Mouse (Mus musculus) C2C12 (cell line): ENCODE measurements around the gene Ankrd63. TPM values are rescaled to one million over a fixed set of nuclear protein-coding genes. Genes with fewer than 3 reads are reported as not detected.

Experiments
- H3K27me3 ChIP-seq: one replicate; pipeline ENCODE4 v1.6.1; 2011; ENCODE audit not compliant: control insufficient read depth, insufficient read depth, insufficient read length
- H3K36me3 ChIP-seq: one replicate; pipeline ENCODE4 v1.6.1; 2011; ENCODE audit not compliant: control insufficient read depth, insufficient read depth
- H3K4me3 ChIP-seq: one replicate; pipeline ENCODE4 v1.5.1; 2011; ENCODE audit warnings: mild to moderate bottlenecking, control low read depth; ENCODE audit not compliant: poor library complexity, insufficient read depth, severe bottlenecking
- H3K79me2 ChIP-seq: one replicate; pipeline ENCODE4 v1.6.1; 2011; ENCODE audit not compliant: control insufficient read depth, insufficient read depth
- H3K79me3 ChIP-seq: one replicate; pipeline ENCODE4 v1.6.1; 2011; ENCODE audit warnings: low read depth, control low read depth
- H3ac ChIP-seq: one replicate; pipeline ENCODE3; 2011; ENCODE audit warnings: low read depth; ENCODE audit not compliant: control insufficient read depth, insufficient read length
- CEBPB ChIP-seq: IDR thresholded peaks from one replicate; pipeline ENCODE4 v1.6.1; 2011; ENCODE audit warnings: low read depth, mild to moderate bottlenecking, control low read depth, moderate library complexity
- CTCF ChIP-seq: IDR thresholded peaks from one replicate; pipeline ENCODE4 v1.5.1; 2011; ENCODE audit not compliant: control insufficient read depth, insufficient read depth, insufficient read length
- FOSL1 ChIP-seq: IDR thresholded peaks from one replicate; pipeline ENCODE4 v1.8.0; 2011; ENCODE audit warnings: mild to moderate bottlenecking, low read length; ENCODE audit not compliant: poor library complexity, insufficient read depth, severe bottlenecking
- MAX ChIP-seq: IDR thresholded peaks from one replicate; pipeline ENCODE4 v1.6.1; 2011; ENCODE audit warnings: mild to moderate bottlenecking, control low read depth
- MYOD1 ChIP-seq: IDR thresholded peaks from one replicate; pipeline ENCODE4 v1.6.1; 2011; ENCODE audit warnings: low read depth; ENCODE audit not compliant: control insufficient read depth, insufficient read length
- MYOG ChIP-seq: IDR thresholded peaks from one replicate; pipeline ENCODE4 v1.6.1; 2011; ENCODE audit not compliant: control insufficient read depth, insufficient read length; ENCODE audit errors: extremely low read depth
- USF1 ChIP-seq: IDR thresholded peaks from one replicate; pipeline ENCODE4 v1.6.1; 2011; ENCODE audit warnings: low read depth, mild to moderate bottlenecking, control low read depth, moderate library complexity
- polyA plus RNA-seq: library from polyadenylated mRNA; unstranded; fragments of >200 nt; fragmentation: generic; extraction: Trizol; gene quantifications from one replicate; pipeline ENCODE4 v1.2.1, GENCODE M21; 2012; ENCODE audit warnings: missing spikeins

Gene Ankrd63
- polyA plus RNA-seq, 1 experiment = 0.02 TPM

DNA sequence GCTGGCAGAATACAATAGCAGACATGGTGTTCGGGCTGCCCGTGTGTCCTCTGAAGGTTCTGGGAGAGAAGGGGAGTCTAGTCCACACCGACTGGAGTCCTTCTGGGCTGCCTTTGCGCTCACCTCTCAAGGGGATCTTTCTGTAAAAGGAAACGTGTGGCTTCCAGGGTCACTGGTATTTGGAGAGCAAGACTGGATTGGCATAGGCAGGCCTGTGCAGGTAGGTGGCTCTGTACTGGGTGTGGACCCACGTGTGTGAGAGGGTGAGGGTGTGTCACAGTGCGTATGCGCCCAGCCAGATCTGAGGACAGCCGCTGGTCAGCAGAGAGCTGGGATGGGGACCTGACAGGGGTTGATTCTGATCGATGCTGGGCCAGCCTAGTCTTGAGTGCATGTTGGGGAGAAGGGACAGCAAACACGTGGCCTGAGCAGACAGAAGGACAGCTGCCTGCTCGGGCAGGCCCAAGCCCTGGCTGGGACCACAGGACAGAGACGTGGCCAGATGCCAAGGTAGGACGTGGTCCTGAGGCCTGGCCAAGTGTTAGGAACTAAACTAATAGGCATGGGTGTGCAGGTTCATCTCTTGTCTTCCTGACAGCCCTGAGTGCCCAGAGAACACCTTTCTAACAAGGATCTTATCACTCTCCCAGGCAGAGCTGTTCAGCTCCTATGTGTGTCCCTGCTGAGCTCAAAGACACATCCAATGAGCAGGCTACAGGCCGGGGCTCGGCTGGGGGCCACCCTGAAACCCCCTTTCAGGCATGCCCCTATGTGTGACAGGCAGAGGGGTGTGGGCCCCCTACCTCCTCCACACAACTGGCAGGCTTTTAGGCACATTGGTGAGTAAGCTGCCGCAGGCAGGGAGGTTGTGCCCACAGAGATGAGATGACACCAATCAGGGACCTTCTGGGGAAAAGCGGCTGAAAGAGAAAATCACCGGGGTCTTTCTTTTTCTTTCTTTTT is 39.7 kb downstream of the Ankrd63 start:
- no peaks in the 10 kb centered on the region for H3K36me3 ChIP-seq
- no peak overlapping the region for H3ac ChIP-seq
- no peaks in the 10 kb centered on the region for H3K79me3 ChIP-seq
- no peaks in the 10 kb centered on the region for H3K79me2 ChIP-seq
- TF ChIP-seq USF1 (no peak), MYOD1 (no peak), MYOG (no peak), FOSL1 (no peak), CTCF (no peak), MAX (no peak), CEBPB (no peak)
- no peaks in the 10 kb centered on the region for H3K27me3 ChIP-seq
- no peak overlapping the region for H3K4me3 ChIP-seq

DNA sequence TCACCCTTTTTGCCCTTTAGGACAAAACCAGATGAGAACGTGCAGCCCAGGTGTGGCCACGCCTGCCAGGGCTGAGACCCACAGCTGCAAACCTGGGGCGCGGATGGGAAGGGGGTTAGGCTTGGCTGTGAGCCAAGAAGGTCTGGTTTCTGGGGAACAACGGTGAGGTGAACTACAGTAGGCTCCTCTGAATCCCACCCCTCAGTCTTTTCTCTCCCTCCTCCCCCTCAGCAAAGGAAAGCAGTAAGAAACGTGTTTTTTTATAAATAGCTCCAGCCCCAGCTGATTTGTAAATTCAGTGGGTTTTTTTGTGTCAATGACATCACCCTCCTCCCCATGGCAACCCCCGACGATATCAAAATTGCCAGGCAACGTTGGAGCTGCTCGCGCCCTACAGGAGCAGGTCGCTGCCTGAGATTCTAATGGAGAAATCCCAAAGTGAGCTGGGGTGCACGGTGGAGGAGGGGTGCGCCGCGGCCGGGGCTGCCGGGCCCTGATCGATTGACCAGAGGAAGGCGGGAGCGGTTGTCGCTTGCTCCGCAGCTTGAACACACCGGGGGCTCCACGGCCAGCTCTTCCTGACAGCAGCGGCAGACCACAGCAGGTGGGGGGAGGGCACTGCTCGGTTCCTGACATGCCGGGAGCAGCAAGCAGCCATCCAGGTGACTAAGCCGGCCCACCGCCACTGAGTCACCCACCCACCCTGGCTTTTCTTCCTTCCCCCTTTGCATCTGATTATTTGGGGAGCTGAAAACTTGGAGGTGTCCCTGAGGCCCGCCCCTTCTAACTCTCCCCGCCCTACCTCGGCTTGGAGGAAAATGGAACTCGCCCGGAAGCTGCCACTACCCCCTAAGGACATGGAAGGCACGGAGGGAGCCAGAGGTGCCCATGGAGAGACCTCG is 40.6 kb downstream of the Ankrd63 start, which contains the start of gene Pak6:
Gene Pak6 (plus strand): TSS at position 402 of the 902 bp plus-strand sequence.
- no peaks in the 10 kb centered on the region for H3K79me2 ChIP-seq
- H3K27me3 ChIP-seq = no peaks in the 10 kb centered on the region
- no peak within 1 kb of the TSS for H3ac ChIP-seq
- no peaks in the 10 kb centered on the region for H3K79me3 ChIP-seq
- no peak within 1 kb of the TSS for H3K4me3 ChIP-seq
- no peaks in the 10 kb centered on the region for H3K36me3 ChIP-seq
- TF ChIP-seq FOSL1 (no peak), CTCF (no peak), MYOG (no peak), MAX (no peak), USF1 (no peak), CEBPB (no peak), MYOD1 (no peak)

DNA sequence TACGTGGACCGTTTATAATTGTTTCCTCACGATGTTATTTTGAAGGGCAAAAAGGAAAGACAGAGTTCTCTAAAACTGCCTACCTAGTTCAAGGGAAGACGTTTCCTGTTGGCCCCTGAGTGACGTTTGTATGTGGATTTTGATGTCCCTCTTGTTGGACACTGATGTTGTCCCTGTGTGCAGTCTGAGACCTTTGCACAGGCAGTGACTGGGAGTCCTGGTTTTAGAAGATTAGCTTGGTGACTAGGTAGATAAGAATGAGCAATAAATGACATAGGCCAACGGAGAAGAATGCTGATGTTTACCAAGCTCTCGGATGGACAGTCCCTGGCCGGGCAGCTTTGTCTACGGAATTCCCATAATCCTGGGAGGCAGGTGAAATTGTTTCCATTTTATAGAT is 41.9 kb downstream of the Ankrd63 start:
- no peak overlapping the region for H3ac ChIP-seq
- H3K36me3 ChIP-seq = no peaks in the 10 kb centered on the region
- no peak overlapping the region for H3K4me3 ChIP-seq
- TF ChIP-seq USF1 (no peak), MYOG (no peak), CEBPB (no peak), MAX (no peak), CTCF (no peak), FOSL1 (no peak), MYOD1 (no peak)
- H3K79me3 ChIP-seq = no peaks in the 10 kb centered on the region
- no peaks in the 10 kb centered on the region for H3K27me3 ChIP-seq
- no peaks in the 10 kb centered on the region for H3K79me2 ChIP-seq

DNA sequence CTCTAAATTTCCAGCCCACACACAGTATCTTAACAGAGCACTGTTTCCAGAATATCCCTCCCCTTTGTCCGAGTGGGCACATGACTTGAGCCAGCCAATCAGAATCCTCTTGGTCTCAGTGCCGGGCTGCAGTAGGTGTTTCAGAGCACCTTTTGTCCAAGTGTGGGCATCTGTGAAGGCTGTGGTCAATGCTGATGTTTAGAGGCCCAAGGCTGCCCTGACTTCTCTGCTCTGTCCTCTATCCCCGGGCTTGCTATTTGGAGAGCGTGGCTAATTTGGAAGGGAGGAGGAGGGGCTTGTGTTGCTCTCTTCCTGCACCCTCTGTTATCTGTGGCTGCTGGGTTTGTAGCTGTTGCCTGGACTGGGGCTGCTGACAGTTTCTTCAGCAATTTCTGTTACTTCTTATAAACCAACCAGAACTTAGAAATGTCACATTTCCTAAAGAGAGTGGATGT is 43.7 kb downstream of the Ankrd63 start:
- TF ChIP-seq FOSL1 (no peak), MYOD1 (no peak), CEBPB (no peak), MAX (no peak), MYOG (no peak), USF1 (peak; percentile 99), CTCF (no peak)
- Histone ChIP-seq H3K4me3 (no peak overlapping the region), H3K27me3 (no peaks in the 10 kb centered on the region), H3K79me3 (no peaks in the 10 kb centered on the region), H3ac (no peak overlapping the region), H3K79me2 (no peaks in the 10 kb centered on the region), H3K36me3 (no peaks in the 10 kb centered on the region)

DNA sequence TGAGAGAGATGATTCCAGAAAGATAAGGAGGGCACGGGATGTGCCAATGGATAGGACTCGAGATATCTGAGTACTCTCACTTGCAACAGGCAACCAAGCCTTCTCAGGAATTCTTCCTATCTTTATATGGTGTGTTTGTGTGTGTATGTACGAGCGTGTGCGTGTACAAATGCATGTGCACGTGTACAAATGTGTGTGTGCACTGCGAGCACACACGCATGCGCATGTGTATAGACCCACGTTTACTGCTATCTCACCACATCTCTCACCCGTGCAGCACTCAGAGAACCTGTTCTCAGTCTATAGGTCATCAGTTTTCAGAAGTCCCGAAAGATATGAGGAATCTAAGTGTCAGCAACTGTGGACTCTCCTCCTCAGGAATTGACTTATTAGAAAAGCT is 44.3 kb downstream of the Ankrd63 start:
- TF ChIP-seq FOSL1 (no peak), CTCF (no peak), USF1 (no peak), CEBPB (no peak), MYOG (no peak), MYOD1 (no peak)
- Histone ChIP-seq H3K27me3 (no peaks in the 10 kb centered on the region), H3K4me3 (no peak overlapping the region), H3K79me2 (no peaks in the 10 kb centered on the region), H3ac (no peak overlapping the region), H3K79me3 (no peaks in the 10 kb centered on the region), H3K36me3 (no peaks in the 10 kb centered on the region)
